In genomic region chr15:11737436-11738000, GRCm38 (mm10) we compare ENCODE assay signal across 13 mouse cellular contexts.
"Had no signal": no experiment of that assay in that cellular context is flagged by ENCODE, and none has a peak within 500 bp of the region (broad histone marks: within the 10 kb centered on the region; RNA-seq: fewer than 3 reads in every experiment).

No protein-coding gene starts in this region.

- H3K4me2 ChIP-seq: limb, embryonic 15.5 days; liver, embryonic 12.5 days; neural tube, embryonic 15.5 days had no signal

- H3K9me3 ChIP-seq: limb, embryonic 15.5 days; liver, embryonic 12.5 days; midbrain, embryonic 10.5 days; neural tube, embryonic 15.5 days had no signal

- H3K9ac ChIP-seq: limb, embryonic 15.5 days; liver, embryonic 12.5 days; neural tube, embryonic 15.5 days had no signal

- H3K36me3 ChIP-seq: limb, embryonic 15.5 days; liver, embryonic 12.5 days; midbrain, embryonic 10.5 days; neural tube, embryonic 15.5 days had no signal

- ATAC-seq: liver, embryonic 12.5 days had no signal

- H3K4me3 ChIP-seq: limb, embryonic 15.5 days; liver, embryonic 12.5 days; midbrain, embryonic 10.5 days; myocyte; neural tube, embryonic 15.5 days had no signal

- H3K4me1 ChIP-seq: liver, embryonic 12.5 days had no signal

- H3K27ac ChIP-seq: limb, embryonic 15.5 days; liver, embryonic 12.5 days; midbrain, embryonic 10.5 days; neural tube, embryonic 15.5 days had no signal

- H3K27me3 ChIP-seq: liver, embryonic 12.5 days; neural tube, embryonic 15.5 days had no signal

- DNase-seq: kidney, adult 2 months; kidney, postnatal 14 days; left cerebral cortex, postnatal 4 days; lung, postnatal 4 days; midbrain, embryonic 14.5 days; right cerebral cortex, adult 18-20 months; right cerebral cortex, postnatal 25 days; thymus, postnatal 36 days had no signal
